Mouse (Mus musculus) liver, adult (tissue): Measurements from ENCODE around the gene Ap3d1.

Experiments
- GATA4 ChIP-seq: IDR thresholded peaks from 2 replicates; pipeline ENCODE4 v1.6.1; 2014; ENCODE audit warnings: mild to moderate bottlenecking, low read length; ENCODE audit not compliant: insufficient replicate concordance

The Ap3d1 gene

DNA sequence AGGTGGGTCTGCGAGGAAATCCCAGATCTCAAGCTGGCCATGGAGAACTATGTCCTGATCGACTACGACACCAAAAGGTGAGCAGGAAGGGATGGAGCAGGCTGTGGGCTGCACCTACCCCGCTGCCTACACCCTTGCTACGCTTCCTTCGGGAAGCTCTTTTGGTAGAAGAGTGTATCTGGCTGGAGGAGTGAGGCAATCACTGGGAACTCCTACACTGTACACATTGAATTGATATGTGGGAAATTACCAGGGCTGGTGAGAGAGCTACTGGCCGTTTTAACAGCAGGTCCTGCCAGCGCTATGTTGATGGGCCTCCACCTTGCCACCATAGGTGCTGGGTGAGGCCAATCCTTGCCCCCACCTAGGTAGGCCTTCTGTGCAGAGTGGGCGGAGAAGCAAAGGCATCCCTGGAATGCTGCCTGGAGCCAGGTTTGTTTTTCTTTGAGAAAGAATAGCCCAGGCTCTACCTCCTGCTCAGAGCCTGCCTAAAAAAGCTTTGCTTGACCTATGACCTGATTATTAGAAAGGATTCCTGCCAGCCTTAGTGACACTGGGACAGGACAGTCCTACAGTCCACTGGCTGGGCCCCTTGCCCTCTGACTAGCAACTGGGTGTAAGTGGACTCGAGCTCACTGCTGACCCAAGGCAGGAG is 24.2 kb upstream of the Ap3d1 start:
- no peak for TF ChIP-seq GATA4

DNA sequence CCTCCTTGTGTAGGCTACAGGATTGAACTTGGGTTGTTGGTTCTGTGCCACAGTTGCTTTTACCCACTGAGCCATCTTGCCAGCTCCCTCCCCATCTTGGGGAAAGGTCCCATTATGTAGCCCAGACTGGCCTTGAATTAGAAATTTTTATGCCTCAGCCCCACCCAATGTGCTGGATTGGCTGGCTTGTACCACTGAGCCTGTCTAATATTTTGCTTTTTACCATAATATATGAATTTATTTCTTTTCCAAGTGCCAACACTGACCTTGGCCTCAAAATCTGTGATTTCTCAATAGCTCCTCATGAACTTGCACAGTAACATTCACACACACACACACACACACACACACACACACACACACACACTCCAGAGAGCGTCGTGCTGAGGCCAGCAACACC is 23.7 kb upstream of the Ap3d1 start:
- TF ChIP-seq GATA4 = no peak

DNA sequence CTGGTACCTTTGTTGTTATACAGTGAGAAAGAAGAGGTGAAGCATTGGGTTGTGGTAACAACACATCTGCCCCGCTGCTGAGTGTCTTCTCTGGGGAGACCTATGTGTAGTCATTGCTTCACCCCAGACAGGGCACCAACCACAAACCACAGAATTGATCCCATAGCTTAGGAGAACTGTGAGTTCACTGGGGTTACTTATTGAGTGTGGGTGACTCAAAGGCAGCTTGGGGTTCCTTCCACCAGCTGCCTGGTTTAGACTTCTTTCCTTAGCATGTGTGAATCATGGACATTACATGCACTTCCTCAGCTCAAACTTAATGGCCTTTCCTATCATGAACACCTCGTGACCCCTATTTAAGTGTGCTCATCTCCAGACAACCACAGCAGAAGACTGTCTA is 21.4 kb upstream of the Ap3d1 start:
- no peak for TF ChIP-seq GATA4

DNA sequence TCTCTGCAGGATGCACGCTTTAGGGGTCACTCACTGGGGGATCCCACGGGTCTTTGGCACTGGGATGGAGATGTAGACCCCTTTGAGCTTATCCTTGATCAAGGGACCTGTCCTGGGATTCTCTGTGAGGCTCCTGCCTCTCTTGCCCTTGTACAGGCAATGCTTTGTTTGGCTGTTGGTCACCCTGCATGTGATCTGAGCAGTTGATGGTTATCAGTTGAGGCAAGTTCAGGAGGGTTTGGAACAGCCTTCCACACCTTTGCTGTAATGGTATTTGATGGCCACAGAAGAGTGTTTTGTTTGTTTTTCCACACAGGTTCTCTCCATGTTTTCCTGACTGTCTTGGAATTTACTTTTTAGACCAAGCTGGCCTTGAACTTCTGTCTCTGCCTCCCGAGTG is 19.8 kb upstream of the Ap3d1 start:
- TF ChIP-seq GATA4 = no peak; the same call in 1 of the 2 replicates

DNA sequence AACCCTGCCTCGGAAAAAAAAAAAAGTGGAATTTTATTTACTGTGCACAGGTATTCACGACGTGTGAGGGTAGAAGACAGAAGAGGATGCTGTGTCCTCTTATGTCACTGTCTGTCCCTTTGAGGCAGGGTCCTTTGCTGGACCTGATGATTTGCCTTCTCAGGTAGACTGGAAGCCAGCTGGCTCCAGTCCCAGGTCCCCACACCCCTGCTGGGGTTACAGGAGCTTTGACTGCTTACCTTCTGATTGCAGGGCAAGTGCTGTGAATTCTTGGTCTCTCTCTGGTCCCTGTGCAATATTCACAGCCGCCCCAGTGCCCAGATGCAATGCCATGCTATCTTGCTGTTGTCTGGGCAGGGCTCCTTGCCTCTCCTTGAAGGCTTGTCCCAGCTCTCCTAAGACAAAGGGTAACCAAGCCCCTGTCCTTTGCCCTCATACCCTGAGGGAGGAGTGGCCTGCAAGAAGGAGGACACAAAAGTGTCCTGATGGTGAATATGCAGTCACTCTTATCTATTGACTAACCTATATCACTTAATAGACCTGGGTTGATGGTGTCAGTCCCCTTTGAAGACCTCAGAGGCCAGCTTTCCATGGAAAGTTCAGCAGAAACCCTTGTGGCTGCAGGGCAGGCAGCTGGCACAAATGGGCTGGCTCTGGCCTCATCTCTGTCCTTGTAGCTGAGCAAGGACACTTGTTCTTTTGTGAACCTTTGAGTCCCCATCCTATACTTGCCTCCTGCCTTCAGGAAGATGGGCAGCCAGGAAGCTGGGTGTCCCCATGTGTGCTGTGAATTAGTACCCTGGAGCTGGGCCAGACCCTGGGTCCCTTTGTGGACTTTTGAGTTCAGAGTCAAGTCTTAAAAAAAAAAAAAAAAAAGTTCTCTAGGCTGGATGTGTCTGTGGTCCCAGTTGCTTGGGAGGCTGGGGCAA is 18.8 kb upstream of the Ap3d1 start:
- TF ChIP-seq GATA4 = no peak

DNA sequence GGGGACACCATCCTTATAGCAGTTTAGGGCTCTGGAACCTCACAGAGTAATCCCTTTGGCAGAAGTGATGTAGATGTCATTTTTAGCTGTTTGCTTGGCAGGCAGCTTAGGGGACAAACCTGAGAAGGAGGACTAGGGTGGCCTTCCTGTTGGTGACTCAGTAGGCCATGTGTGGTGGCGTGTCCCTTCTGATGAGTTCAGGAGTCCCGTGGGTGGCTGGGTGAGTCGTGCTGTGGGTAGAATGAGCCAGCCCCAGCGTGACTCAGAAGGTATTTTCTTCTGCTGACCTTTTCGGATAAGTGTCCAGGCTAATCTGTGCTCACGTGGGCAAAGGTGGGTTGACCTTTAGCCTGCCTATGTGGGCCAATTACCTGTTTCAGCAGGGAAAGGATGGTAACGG is 16.6 kb upstream of the Ap3d1 start:
- no peak for TF ChIP-seq GATA4

DNA sequence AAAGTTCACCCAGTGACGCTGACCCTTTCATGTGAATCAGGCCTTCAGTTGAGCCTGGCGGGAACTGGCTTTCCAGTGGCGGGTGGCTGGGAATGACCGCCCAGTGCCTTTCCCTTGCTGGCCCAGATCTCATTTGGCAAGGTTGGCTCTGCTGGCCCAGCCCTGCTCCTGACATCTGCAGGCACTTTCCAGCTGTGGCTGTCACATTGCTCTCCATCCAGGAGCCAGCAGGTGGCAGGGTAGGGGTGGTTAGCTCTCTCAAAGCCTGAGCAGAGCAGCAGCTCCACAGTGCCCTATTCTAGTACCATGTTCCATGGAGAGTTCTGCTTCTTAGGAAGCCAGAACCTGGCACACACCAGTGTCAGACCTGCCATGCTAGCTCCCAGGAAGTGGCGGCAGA is 15.7 kb upstream of the Ap3d1 start:
- no peak; the same call in 1 of the 2 replicates for TF ChIP-seq GATA4

DNA sequence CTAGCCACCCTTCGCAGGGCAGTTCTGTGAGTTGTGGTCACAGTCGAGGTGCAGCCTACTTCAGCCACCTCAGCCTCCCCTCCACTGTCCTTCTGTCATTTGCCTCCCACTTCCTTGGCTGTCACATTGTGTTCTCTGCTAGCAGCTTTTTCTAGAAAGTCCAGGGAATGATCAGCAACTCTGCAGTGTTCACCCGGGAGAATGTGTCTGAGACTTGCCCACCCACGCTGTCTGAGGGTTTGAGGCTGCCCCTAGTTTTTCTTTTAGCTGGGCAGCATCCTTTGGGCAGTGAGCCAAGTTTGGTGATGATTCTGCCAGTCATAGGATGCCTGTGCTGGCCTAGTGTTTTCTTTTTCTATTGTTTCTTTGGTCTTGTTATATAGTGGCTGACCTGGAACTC is 14.9 kb upstream of the Ap3d1 start:
- no peak for TF ChIP-seq GATA4

DNA sequence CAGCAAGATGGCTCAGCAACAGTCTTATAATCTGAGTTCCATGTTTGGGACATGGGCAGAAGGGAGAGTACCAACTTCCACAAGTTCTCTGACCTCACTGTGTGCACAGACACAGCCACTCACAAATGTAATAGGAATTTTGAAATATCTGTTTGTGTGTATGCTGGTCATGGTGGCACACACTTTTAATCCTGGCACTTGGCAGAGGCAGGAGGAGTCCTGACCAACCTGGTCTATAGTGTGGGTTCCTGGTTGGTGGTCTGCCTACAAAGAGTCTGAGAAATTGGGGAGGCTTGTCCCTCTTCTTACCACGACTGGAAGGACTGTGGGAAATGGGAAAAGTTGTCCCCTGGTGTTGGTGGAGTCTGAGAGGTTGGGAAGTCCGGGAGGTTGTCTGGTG is 14.4 kb upstream of the Ap3d1 start:
- no peak for TF ChIP-seq GATA4

DNA sequence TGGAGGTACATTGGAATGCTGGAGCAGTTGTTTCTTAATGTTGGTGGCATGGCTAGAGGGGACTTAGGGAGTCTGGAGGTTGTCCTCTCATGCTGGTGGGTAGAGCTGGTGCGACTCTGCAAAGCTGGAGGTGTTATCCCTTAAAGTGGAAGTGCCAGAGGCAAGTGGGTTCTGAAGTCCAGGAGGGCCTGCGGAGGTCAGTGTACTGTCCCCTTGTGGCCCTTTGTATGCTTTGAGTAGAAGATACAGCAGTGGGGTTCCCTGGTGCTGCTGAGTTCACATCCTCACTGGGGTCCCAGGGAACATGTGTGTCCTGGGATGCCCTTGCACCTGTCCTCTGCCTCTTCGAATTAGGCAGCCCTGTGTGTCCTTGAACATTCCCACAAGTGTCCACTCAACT is 14.0 kb upstream of the Ap3d1 start:
- no peak for TF ChIP-seq GATA4

DNA sequence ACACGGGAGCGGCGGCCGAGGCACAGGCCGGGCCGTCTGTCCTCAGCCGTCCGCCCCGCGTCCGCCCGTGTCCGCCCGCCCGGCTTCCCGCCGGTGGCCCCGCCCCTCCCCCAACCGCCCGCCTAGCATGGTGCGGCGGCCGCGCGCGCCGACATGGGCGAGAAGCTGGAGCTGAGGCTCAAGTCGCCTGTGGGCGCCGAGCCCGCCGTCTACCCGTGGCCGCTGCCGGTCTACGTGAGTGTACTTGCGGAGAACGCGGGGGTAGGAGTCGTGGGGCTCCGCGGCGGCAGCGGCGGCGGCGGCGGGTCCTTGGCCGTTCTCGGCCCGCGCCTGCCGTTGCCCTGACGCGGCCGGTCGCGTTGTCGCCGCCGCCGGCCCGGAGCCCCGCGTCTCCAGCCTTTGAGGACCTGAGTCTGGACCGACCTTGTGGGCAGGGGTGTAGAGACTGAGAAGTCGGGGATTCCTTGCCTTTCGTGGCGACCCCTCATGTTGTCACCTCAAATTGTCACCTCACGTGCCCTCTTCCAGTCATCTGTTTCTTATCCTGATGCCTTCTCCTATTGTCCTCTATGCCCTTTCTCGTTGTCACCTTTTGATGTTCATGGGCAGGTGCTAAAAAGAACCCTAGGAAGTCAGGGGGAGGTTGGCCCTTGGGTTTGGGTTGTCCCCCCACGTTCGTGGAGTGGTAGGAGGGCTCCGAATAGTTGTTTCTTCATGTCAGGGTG is 13.4 kb upstream of the Ap3d1 start:
- no peak for TF ChIP-seq GATA4

DNA sequence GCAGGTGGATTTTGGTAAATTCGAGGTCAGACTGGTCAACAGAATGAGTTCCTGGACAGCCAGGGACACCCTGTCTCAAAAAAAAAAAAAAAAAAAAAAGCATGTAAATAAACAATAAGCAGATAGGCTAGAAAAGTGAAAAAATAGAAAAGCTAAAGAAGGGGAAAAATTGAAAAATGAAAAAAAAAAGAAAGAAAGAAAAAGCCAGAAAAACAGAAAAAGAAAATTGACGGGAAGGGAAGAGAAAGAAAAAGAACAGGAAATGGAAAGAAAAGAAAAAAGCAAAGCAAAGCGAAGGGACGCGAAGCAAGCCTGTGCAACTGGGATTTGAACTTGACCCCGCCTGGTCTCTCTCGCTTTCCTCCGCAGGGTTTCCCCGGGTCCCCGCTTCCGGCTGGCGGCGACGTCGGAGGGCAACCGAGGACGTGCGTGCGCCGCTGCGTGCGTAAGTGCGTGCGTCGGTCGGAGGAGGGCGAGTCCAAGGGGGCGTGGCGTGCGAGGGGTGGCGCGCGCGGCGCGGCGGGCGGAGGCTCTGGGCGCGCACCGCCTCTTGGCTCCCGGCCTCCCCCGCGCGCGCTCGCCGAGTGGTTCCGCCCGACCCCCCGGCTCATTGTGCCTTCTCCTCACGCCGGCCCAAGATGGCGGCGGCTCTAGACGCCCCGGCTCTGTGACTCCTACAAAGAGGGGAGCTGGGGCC is 12.7 kb upstream of the Ap3d1 start, which contains the start of gene Dot1l:
Gene Dot1l, plus strand, starts transcription at position 613 of the 697 bp plus-strand sequence.
- TF ChIP-seq GATA4 = no peak; the same call in 1 of the 2 replicates

DNA sequence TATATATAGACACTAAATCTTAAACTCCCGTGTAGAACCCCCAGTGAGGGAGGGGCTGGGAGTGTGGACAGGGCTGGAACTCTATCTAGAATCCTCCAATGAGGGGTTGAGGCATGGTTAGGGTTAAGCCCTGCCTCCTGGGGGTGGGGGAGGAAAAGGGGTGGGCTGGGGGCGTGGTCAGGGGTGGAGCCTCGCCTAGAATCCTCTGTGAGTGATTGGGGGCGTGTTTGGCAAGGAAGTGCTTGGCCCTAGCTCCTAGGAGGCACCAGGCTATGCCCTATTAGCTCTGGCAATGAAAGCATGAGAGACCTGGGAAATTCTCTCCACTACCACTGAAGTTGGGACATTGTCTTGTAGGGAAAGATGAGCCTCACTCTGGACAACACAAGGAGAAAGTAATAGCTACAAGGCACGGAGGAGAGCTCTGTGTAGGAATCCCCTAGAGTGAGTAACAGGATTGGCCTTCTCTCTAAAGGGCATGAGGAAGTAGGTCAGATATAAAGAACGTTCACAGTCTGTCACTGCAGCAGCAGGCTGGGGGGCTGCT is 10.1 kb upstream of the Ap3d1 start:
- TF ChIP-seq GATA4 = no peak

DNA sequence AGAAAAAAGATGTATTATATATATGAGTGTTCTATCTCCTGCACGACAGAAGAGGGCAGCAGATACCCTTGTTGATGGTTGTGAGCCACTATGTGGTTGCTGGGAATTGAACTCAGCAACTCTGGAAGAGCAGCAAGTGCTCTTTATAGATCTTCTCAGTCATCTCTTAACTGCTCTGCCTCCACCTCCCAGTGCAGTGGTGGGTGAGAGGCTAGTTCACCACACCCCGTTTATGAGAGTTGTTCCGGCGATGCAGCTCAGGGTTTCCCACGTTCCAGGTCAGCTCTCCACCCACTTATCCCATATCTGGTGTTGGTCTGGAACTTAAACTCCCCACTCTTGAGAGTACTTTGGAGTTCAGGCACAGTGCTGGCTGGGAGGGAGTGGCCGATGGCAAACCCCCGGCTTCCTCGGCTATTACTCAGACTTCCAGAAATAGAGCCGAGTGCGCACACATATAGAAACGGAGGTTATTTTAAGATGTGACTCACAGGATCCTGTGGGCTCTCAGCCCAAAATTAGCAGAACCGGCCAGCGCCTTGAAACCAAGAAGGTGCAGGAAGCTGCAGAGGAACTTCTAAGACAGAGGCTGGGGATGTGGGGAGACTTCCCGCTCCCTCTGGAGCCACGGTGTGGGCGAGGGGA is 9.2 kb upstream of the Ap3d1 start:
- TF ChIP-seq GATA4 = no peak
